In the genomic region with DNA sequence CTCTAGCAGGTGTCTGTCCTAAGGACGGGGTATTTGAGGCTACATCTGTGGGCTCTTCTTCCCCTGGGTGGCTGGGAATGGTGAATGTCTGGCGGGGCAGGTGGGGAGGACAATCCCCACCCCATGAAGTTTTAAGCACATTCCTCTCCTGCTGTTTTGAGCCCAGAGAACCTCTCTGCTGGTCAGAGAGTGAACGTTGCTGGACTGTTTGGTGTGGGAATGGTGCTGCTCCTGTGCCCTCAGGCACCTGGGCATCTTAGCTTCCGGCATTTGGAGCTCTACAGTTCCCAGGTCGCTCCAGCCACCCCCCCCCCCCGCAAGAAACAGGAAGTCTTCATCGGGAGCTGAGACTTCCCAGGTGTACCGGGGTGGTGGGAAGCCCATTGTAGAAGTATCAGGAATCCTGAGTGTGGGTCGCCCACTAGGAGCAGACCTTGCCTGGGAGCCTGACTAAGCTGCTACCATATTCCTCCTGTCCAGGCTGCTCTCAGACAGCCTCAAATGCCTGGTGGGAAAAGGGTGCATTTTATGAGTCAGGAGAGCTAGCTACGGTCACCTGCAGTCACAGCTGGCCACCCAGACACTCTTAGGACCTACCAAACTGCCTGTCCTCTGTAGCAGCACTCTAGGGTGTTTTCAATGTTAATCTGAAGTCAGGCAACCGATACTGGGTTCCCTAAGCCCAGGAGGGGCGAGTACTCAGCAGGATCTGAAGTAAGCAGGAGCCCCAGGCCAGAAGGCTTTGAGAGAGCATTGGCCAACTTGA, we compare ENCODE assay signal across 9 mouse cellular contexts. TPM values are rescaled to one million over a fixed set of nuclear protein-coding genes. Genes with fewer than 3 reads are reported as not detected.
DNase-seq lines count a peak whose midpoint lies in the region; ATAC-seq and TF ChIP-seq lines count a peak whose summit lies in the region.
"Had no signal": no experiment of that assay in that cellular context is flagged by ENCODE, and none has a peak within 500 bp of the region (broad histone marks: within the 10 kb centered on the region; RNA-seq: fewer than 3 reads in every experiment).

No protein-coding gene starts in this region.

- peak overlapping the region; percentile 67; the same call in 1 of the 2 replicates for H3K9ac ChIP-seq in lung, embryonic 16.5 days (ENCODE audit: low read length)
- no peak overlapping the region; the same call in 1 of the 2 replicates for H3K9ac ChIP-seq in hindbrain, embryonic 12.5 days
- H3K9ac ChIP-seq in midbrain, postnatal 0 days (replicated peaks; ENCODE audit: low read length, poor library complexity, severe bottlenecking) = no peak overlapping the region

- H3K9me3 ChIP-seq in lung, embryonic 16.5 days (ENCODE audit: control insufficient read depth, low read length) = no peaks in the 10 kb centered on the region
- H3K9me3 ChIP-seq in hindbrain, embryonic 12.5 days (replicated peaks) = no peaks in the 10 kb centered on the region
- H3K9me3 ChIP-seq in midbrain, postnatal 0 days (ENCODE audit: low read length) = no peaks in the 10 kb centered on the region

- 38% methylated on average over 12 of the region's 12 CpGs for WGBS in lung, embryonic 16.5 days
- 44% methylated on average over 12 of the region's 12 CpGs for WGBS in hindbrain, embryonic 12.5 days
- 57% methylated on average over 12 of the region's 12 CpGs for WGBS in midbrain, postnatal 0 days

- no peaks in the 10 kb centered on the region for H3K27me3 ChIP-seq in lung, embryonic 16.5 days (ENCODE audit: control insufficient read depth, insufficient read depth, low read depth, low read length)
- H3K27me3 ChIP-seq in hindbrain, embryonic 12.5 days = peaks cover 17% of the 10 kb centered on the region
- H3K27me3 ChIP-seq in midbrain, postnatal 0 days (ENCODE audit: insufficient read depth, low read length) = peaks cover 7% of the 10 kb centered on the region; the same call in 1 of the 2 replicates

- no peaks in the 10 kb centered on the region for H3K36me3 ChIP-seq in lung, embryonic 16.5 days (ENCODE audit: control insufficient read depth, insufficient read depth, low read length)
- no peaks in the 10 kb centered on the region for H3K36me3 ChIP-seq in hindbrain, embryonic 12.5 days
- no peaks in the 10 kb centered on the region for H3K36me3 ChIP-seq in midbrain, postnatal 0 days (ENCODE audit: insufficient read depth, low read length)

- peak overlapping the region; percentile 90 for H3K27ac ChIP-seq in lung, embryonic 16.5 days (ENCODE audit: low read length)
- peak overlapping the region; percentile 40; the same call in 1 of the 2 replicates for H3K27ac ChIP-seq in hindbrain, embryonic 12.5 days
- H3K27ac ChIP-seq in midbrain, postnatal 0 days (ENCODE audit: low read depth, low read length) = no peak overlapping the region

- ATAC-seq in lung, embryonic 16.5 days (ENCODE audit: low read depth) = no peak
- ATAC-seq in hindbrain, embryonic 12.5 days (ENCODE audit: low FRiP score) = no peak
- ATAC-seq in midbrain, postnatal 0 days (ENCODE audit: low FRiP score) = no peak

- no peak overlapping the region for H3K4me2 ChIP-seq in lung, embryonic 16.5 days (ENCODE audit: low read depth, low read length)
- peak overlapping the region; percentile 72 for H3K4me2 ChIP-seq in hindbrain, embryonic 12.5 days (replicated peaks)
- peak overlapping the region; percentile 66; the same call in 1 of the 2 replicates for H3K4me2 ChIP-seq in midbrain, postnatal 0 days (ENCODE audit: low read depth, low read length, poor library complexity, severe bottlenecking)

- no peak for TF ChIP-seq CTCF in midbrain, postnatal 0 days (IDR thresholded peaks at IDR 0.05)

- peaks cover 44% of the 10 kb centered on the region for H3K4me1 ChIP-seq in lung, embryonic 16.5 days (replicated peaks; ENCODE audit: control insufficient read depth, insufficient read depth, low read length)
- H3K4me1 ChIP-seq in hindbrain, embryonic 12.5 days = peaks cover 58% of the 10 kb centered on the region
- H3K4me1 ChIP-seq in midbrain, postnatal 0 days (ENCODE audit: insufficient read depth, low read length) = peaks cover 25% of the 10 kb centered on the region

- DNase-seq in cerebellum, adult 18-20 months = peak; percentile 3 to 15
- DNase-seq in cerebellum, adult 8-10 months = no peak
- no peak for DNase-seq in lung, postnatal 14 days
- no peak for DNase-seq in midbrain, postnatal 0 days (ENCODE audit: low spot score)
- no peak for DNase-seq in embryo, embryonic 11 days
- DNase-seq in lung, postnatal 10 days = no peak

- H3K4me3 ChIP-seq in lung, embryonic 16.5 days (ENCODE audit: low read length) = no peak overlapping the region
- no peak overlapping the region; the same call in 1 of the 2 replicates for H3K4me3 ChIP-seq in hindbrain, embryonic 12.5 days
- no peak overlapping the region for H3K4me3 ChIP-seq in midbrain, postnatal 0 days (ENCODE audit: low read depth, low read length)

RNA-seq across cellular contexts. Expression of a gene that starts 41.8 kb away (rescaled TPM):
- 2,589 and 2,717 TPM in 2 replicates for polyA plus RNA-seq in lung, embryonic 16.5 days (2015; fragmentation: Nextera tagmentation; extraction: Ambion mirVana)
- polyA plus RNA-seq in hindbrain, embryonic 12.5 days (2016; fragmentation: Nextera tagmentation; extraction: Ambion mirVana) = 3,608 and 3,685 TPM in 2 replicates
- total RNA-seq in midbrain, postnatal 0 days (2014; rRNA removed) = 2,534 and 2,842 TPM in 2 replicates
- polyA plus RNA-seq in midbrain, postnatal 0 days (2015; fragmentation: Nextera tagmentation; extraction: Ambion mirVana) = 3,992 and 4,056 TPM in 2 replicates

RNA-seq across cellular contexts. Expression of a gene that starts 54.8 kb away (rescaled TPM):
- polyA plus RNA-seq in lung, embryonic 16.5 days (2015; fragmentation: Nextera tagmentation; extraction: Ambion mirVana) = 0.64 and 0.83 TPM in 2 replicates
- polyA plus RNA-seq in hindbrain, embryonic 12.5 days (2016; fragmentation: Nextera tagmentation; extraction: Ambion mirVana) = 1.2 and 1.3 TPM in 2 replicates
- total RNA-seq in midbrain, postnatal 0 days (2014; rRNA removed) = 0.71 TPM in 1 of 2 replicates, not detected in the other
- polyA plus RNA-seq in midbrain, postnatal 0 days (2015; fragmentation: Nextera tagmentation; extraction: Ambion mirVana) = 0.71 and 1.5 TPM in 2 replicates
- polyA plus RNA-seq: large intestine, adult 2 months had no signal

Comparison
In these comparisons a context has a peak if more than half of its experiments do, and no peak if none do; other contexts are left out.
1. DNase-seq: peak in cerebellum, adult 18-20 months (2 of 2); none in cerebellum, adult 8-10 months (single experiment), lung, postnatal 14 days (single experiment), midbrain, postnatal 0 days (single experiment), embryo, embryonic 11 days (single experiment) and lung, postnatal 10 days (single experiment).